Mouse (Mus musculus) right cerebral cortex, adult 2 months (tissue): ENCODE data around the gene Aurkaip1.

Source experiments
- DNase-seq, 2 experiments: peaks; one replicate each; pipeline ENCODE4 v3.0.0; 2021 to 2022; ENCODE audit warnings: low spot score in 2 of 2

The Aurkaip1 gene

GRCm38 (mm10) chr4:155851951-155852411 lies 20.9 kb downstream of the Aurkaip1 start:
- DNase-seq = no peak

GRCm38 (mm10) chr4:155853421-155853820 lies 22.3 kb downstream of the Aurkaip1 start:
- no peak for DNase-seq

DNA sequence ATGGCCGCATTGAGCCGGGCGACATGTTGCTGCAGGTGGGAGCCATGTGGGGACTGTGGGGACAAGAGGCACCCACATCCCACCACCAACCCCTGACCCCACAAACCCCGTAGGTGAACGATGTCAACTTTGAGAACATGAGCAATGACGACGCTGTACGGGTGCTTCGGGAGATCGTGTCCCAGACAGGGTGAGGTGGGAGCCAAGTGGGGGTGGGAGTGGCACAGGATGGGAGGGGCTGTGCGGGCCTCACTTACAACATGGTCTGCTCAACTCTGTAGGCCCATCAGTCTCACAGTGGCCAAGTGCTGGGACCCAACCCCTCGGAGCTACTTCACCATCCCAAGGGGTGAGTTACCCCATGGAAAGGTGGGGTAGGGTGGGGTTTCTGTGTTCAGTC lies 23.9 kb downstream of the Aurkaip1 start:
- no peak for DNase-seq

DNA sequence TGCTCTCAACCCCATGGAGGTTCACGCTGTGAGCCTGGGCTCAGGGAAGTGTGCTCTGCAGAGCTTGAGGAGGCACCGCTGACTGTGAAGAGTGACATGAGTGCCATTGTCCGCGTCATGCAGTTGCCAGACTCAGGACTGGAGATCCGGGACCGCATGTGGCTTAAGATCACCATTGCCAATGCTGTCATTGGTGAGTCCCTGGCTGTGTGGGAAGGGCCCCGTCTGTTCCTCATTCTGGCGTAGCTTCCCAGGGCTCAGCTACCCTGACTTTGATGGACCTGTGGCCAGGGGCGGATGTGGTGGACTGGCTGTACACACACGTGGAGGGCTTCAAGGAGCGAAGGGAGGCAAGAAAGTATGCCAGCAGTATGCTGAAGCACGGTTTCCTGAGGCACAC lies 25.0 kb downstream of the Aurkaip1 start:
- no peak for DNase-seq

GRCm38 (mm10) chr4:155856881-155857280 lies 25.8 kb downstream of the Aurkaip1 start:
- no peak for DNase-seq

DNA sequence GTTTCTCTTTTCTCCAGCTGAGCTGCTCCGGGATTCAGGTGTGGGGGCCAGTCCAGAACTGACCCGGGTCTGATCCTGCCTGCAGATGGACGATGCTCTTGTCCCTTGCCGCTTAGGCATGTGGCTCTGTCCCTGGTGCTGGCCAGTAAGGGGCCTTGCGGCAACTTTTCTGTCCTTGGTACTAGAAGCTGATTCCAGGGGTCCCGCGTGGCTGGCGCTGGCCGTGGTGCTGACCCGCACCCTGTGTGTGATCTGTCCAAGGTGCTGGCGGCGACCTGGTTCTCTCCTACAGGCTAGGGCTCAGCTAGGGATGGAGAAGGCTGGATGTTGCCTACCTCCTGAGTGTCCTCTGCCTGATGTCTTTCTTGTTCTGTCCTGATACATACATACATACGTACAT lies 28.2 kb downstream of the Aurkaip1 start:
- DNase-seq = no peak

- no peak for DNase-seq
These were observed 30.7 kb downstream of the Aurkaip1 start for GRCm38 (mm10) chr4:155861787-155862186.

DNA sequence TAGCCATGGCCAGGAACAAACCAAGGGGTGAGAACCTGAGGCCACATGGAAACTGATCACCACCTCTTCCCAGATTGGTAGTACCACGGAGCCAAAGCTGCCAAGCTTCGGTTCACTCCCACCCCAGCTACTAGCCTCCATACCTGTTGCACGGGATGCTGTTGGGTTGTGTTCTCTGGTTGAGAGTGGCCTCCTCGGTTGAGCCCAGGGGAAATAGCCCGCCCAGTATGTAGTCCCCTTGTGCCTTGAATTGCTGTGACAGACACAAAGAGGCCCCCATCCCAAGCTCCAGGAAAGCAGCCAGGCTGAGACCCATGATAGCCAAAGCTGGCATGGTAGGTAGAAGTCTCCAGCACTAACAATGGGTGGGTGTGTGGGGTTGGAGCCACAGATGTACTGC lies 31.9 kb downstream of the Aurkaip1 start, which contains the start of gene Tas1r3:
Gene Tas1r3, minus strand, starts transcription at position 362 of the 400 bp plus-strand sequence.
- no peak for DNase-seq

DNA sequence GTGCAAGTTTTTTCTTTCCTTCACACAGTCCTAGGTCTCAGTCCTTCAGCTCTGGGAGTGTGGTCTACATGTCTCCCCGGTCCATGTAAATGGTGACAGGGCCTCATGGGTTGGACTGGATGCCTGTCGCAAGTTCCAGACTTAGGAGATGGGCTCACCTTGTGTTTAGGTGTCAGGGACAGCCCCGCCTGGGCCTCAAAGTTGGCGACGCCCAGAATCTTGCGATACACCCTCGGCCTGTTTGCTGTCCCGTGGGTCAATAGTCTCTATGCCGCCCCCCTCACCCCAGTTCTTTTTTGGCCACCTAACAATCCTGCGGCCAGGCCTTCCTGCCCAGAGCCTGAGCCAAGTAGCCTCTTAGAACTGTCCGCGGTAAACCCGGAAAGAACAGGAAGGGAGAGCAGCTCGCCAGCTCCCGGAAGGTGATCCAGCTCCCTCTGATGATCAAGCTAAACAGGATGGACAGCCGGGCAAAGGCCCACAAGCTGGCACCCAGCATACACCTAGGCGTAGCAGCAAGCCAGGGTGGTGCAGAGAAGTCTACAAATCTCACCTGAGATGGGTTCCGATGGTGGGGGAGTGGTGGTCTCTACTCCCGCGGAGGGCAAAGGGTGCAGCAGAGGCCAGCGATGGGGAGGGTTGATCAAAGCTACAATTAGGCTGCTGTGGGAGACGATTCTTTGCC lies 37.7 kb downstream of the Aurkaip1 start:
- DNase-seq = no peak

- peak; percentile 95 to 97 for DNase-seq
These were observed 38.4 kb downstream of the Aurkaip1 start, which contains the start of the genes Cptp and Ints11 for GRCm38 (mm10) chr4:155869317-155870033. Gene Cptp, minus strand, starts transcription at chr4:155869440. Gene Ints11, plus strand, starts transcription at chr4:155869546.

- no peak for DNase-seq
These were observed 40.3 kb downstream of the Aurkaip1 start for GRCm38 (mm10) chr4:155871404-155871803.
